In genomic region chrX:47330969-47331368, GRCm38 (mm10) we compare ENCODE assay signal across 24 mouse cellular contexts.
"Had no signal": no experiment of that assay in that cellular context is flagged by ENCODE, and none has a peak within 500 bp of the region (broad histone marks: within the 10 kb centered on the region; RNA-seq: fewer than 3 reads in every experiment).

No protein-coding gene starts in this region.

- H3K9me3 ChIP-seq: heart, embryonic 10.5 days; heart, embryonic 12.5 days; hindbrain, embryonic 10.5 days; hindbrain, embryonic 13.5 days; hindbrain, embryonic 15.5 days; intestine, embryonic 15.5 days; limb, embryonic 10.5 days; limb, embryonic 12.5 days had no signal

- H3K4me2 ChIP-seq: heart, embryonic 12.5 days; hindbrain, embryonic 13.5 days; hindbrain, embryonic 15.5 days; intestine, embryonic 15.5 days; limb, embryonic 12.5 days had no signal

- ATAC-seq: inflammation-experienced regulatory T-cells, adult 6 months; intestine, embryonic 15.5 days; intestine, postnatal 0 days had no signal

- H3K4me3 ChIP-seq: gastrocnemius, adult 2 months; heart, embryonic 10.5 days; heart, embryonic 12.5 days; hindbrain, embryonic 10.5 days; hindbrain, embryonic 13.5 days; hindbrain, embryonic 15.5 days; intestine, embryonic 15.5 days; layer of hippocampus, adult 2 months; left cerebral cortex, adult 2 months; limb, embryonic 10.5 days; limb, embryonic 12.5 days had no signal

- H3K36me3 ChIP-seq: heart, embryonic 10.5 days; heart, embryonic 12.5 days; hindbrain, embryonic 10.5 days; hindbrain, embryonic 13.5 days; hindbrain, embryonic 15.5 days; intestine, embryonic 15.5 days; limb, embryonic 10.5 days; limb, embryonic 12.5 days had no signal

- H3K27me3 ChIP-seq: heart, embryonic 12.5 days; hindbrain, embryonic 13.5 days; hindbrain, embryonic 15.5 days; intestine, embryonic 15.5 days; limb, embryonic 12.5 days had no signal

- DNase-seq: gastrocnemius, adult 2 months; gastrocnemius, postnatal 10 days; gastrocnemius, postnatal 25 days; heart, adult 18-20 months; heart, postnatal 10 days; heart, postnatal 4 days; kidney, adult 18-20 months; kidney, adult 8-10 months; kidney, postnatal 10 days; kidney, postnatal 25 days; kidney, postnatal 4 days; liver had no signal

- H3K9ac ChIP-seq: heart, embryonic 12.5 days; hindbrain, embryonic 13.5 days; hindbrain, embryonic 15.5 days; intestine, embryonic 15.5 days; limb, embryonic 12.5 days had no signal

- H3K27ac ChIP-seq: gastrocnemius, adult 2 months; heart, embryonic 10.5 days; hindbrain, embryonic 10.5 days; hindbrain, embryonic 13.5 days; hindbrain, embryonic 15.5 days; intestine, embryonic 15.5 days; layer of hippocampus, adult 2 months; left cerebral cortex, adult 2 months; limb, embryonic 10.5 days; limb, embryonic 12.5 days had no signal

- H3K4me1 ChIP-seq: heart, embryonic 10.5 days; heart, embryonic 12.5 days; hindbrain, embryonic 10.5 days; hindbrain, embryonic 13.5 days; hindbrain, embryonic 15.5 days; intestine, embryonic 15.5 days; limb, embryonic 10.5 days; limb, embryonic 12.5 days had no signal
